Mouse (Mus musculus) gastrocnemius, adult 8-10 months (tissue): Measurements from ENCODE around the gene AY761184. TPM values are rescaled to one million over a fixed set of nuclear protein-coding genes. Genes with fewer than 3 reads are reported as not detected.
"Not testable (repeated sequence)": the region's sequence is repeated elsewhere in the genome, so short reads cannot be mapped to it uniquely, and the experiment has no call there.

Experiments
- DNase-seq, 2 experiments: peaks; one replicate each; pipeline ENCODE4 v3.0.0; 2022; ENCODE audit warnings: low spot score in 2 of 2
- total RNA-seq, 4 experiments: library from RNA; stranded (reverse); gene quantifications; 2 replicates each; pipeline ENCODE4 v1.2.4; 2022

Gene AY761184
- total RNA-seq, result not detected

DNA sequence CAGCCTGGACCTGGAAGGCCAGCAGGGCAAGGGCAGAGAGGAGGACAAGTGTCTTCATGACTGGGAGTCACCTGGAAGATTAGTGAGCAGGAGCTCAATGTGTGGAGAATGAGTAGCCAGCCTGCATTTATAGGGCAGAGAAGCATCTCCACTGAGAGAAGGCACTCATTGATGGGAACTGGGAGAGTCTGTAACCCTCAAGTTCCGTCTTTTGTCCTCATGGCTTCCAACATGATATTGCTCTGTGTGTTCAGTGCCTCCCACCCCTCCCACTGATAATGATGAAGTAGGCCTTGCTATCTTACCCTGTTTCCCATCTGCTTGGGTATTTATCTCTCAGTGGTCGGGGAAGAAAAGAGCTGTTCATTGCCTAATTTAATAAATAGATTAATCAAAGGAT, at the start of gene AY761184:
TSS of gene AY761184 (minus strand) at position 101 of the 400 bp plus-strand sequence.
- not testable (repeated sequence) for DNase-seq

DNA sequence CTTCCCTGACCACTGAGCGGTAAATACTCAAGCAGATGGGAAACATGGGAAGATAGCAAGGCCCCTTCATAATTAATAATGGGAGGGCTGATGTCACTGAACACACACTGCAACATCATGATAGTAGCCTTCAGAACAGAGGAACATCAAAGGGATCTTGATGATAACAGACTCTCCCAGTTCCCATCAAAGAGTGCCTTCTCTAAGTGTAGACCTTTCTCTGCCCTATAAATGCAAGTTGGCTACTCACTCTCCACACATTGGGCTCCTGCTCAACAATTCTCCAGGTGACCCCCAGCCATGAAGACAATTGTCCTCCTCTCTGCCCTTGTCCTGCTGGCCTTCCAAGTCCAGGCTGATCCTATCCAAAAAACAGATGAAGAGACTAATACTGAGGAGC, 37.9 kb downstream of the AY761184 start, which contains the start of gene Defa34:
TSS of gene Defa34 (plus strand) at position 301 of the 400 bp plus-strand sequence.
- not testable (repeated sequence) for DNase-seq

DNA sequence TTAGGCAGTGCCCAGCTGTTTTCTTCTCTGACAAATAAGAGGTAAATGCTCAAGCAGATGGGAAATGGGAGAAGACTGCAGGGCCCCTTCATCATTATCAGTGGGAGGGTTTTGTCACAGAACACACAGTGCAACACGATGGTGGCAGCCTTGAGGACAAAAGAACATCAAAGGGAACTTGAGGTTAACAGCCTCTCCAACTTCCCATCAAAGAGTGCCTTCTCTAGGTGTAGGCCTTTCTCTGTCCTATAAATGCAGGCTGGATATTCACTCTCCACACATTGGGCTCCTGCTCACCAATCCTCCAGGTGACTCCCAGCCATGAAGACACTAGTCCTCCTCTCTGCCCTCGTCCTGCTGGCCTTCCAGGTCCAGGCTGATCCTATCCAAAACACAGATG, 48.0 kb downstream of the AY761184 start, which contains the start of gene Defa17:
TSS of gene Defa17 (plus strand) at position 301 of the 400 bp plus-strand sequence.
- DNase-seq, result not testable (repeated sequence)

Other genes starting within 250 kb of the AY761184 start
- not detected for gene Gm7849, start 247.1 kb downstream of the AY761184 start, total RNA-seq
- gene Defa20, start 194.4 kb downstream of the AY761184 start, total RNA-seq, result not detected
- not detected for gene Defa32, start 174.6 kb downstream of the AY761184 start, total RNA-seq
- not detected for gene Defa37, start 138.3 kb downstream of the AY761184 start, total RNA-seq
- gene Defa28, start 120.6 kb downstream of the AY761184 start, total RNA-seq, result not detected
- gene Gm7861, start 109.1 kb downstream of the AY761184 start, total RNA-seq, result not detected
- gene Defa26, start 85.5 kb downstream of the AY761184 start, total RNA-seq, result not detected
- gene Defa17, start 47.9 kb downstream of the AY761184 start, total RNA-seq, result not detected
- not detected for gene Defa34, start 37.8 kb downstream of the AY761184 start, total RNA-seq
- gene Defa24, start 30.8 kb upstream of the AY761184 start, total RNA-seq, result not detected
- gene Defb50, start 119.9 kb upstream of the AY761184 start, total RNA-seq, result not detected
- not detected for gene Defb2, start 136.3 kb upstream of the AY761184 start, total RNA-seq
- gene Defb10, start 155.3 kb upstream of the AY761184 start, total RNA-seq, result not detected
- gene Defb9, start 181.8 kb upstream of the AY761184 start, total RNA-seq, result not detected
- not detected for gene Defb11, start 202.8 kb upstream of the AY761184 start, total RNA-seq
- gene Defb15, start 229.1 kb upstream of the AY761184 start, total RNA-seq, result not detected
- not detected for gene Defb35, start 234.7 kb upstream of the AY761184 start, total RNA-seq
- not detected for gene Defb13, start 243.1 kb upstream of the AY761184 start, total RNA-seq